Mouse (Mus musculus): ENCODE results near the gene Itgb2l. TPM values are rescaled to one million over a fixed set of nuclear protein-coding genes. Genes with fewer than 3 reads are reported as not detected.
A peak's percentile ranks its signal among the peaks of the same experiment; 100 is the strongest.

Gene Itgb2l
- polyA plus RNA-seq, 1 experiment from 2014 or later = 0.11 TPM

GRCm38 (mm10) chr16:96387685-96388371, 55.6 kb downstream of the Itgb2l start:
- Histone ChIP-seq H3K9me3 (ENCODE audit: control insufficient read depth, low read length) (no peaks in the 10 kb centered on the region), H3K36me3 (ENCODE audit: control insufficient read depth, insufficient read depth, low read length) (no peaks in the 10 kb centered on the region), H3K9ac (ENCODE audit: low read length) (no peak overlapping the region), H3K4me2 (ENCODE audit: low read depth, severe bottlenecking) (no peak overlapping the region), H3K4me1 (ENCODE audit: control insufficient read depth, insufficient read depth, low read length) (no peaks in the 10 kb centered on the region), H3K4me3 (ENCODE audit: low read depth, low read length) (no peak overlapping the region), H3K27me3 (ENCODE audit: control insufficient read depth, insufficient read depth, low read length) (no peaks in the 10 kb centered on the region), H3K27ac (replicated peaks; ENCODE audit: low read depth, low read length) (no peak overlapping the region)
- DNase-seq (ENCODE audit: low spot score) (no peak), ATAC-seq (ENCODE audit: insufficient number of reproducible peaks, low FRiP score, low TSS enrichment, low read depth) (no peak)
- 86% methylated on average over 6 of the region's 6 CpGs for WGBS

GRCm38 (mm10) chr16:96384741-96385140, 58.7 kb downstream of the Itgb2l start:
- ATAC-seq (ENCODE audit: insufficient number of reproducible peaks, low FRiP score, low TSS enrichment, low read depth) (no peak), DNase-seq (ENCODE audit: low spot score) (no peak)
- no peaks in the 10 kb centered on the region for H3K27me3 ChIP-seq (ENCODE audit: control insufficient read depth, insufficient read depth, low read length)
- no peak overlapping the region for H3K4me2 ChIP-seq (ENCODE audit: low read depth, severe bottlenecking)
- no peak overlapping the region for H3K9ac ChIP-seq (ENCODE audit: low read length)
- H3K4me1 ChIP-seq (ENCODE audit: control insufficient read depth, insufficient read depth, low read length) = no peaks in the 10 kb centered on the region
- H3K4me3 ChIP-seq (ENCODE audit: low read depth, low read length) = no peak overlapping the region
- no peaks in the 10 kb centered on the region for H3K9me3 ChIP-seq (ENCODE audit: control insufficient read depth, low read length)
- no peak overlapping the region for H3K27ac ChIP-seq (replicated peaks; ENCODE audit: low read depth, low read length)
- no peaks in the 10 kb centered on the region for H3K36me3 ChIP-seq (ENCODE audit: control insufficient read depth, insufficient read depth, low read length)

GRCm38 (mm10) chr16:96382496-96383181, 60.8 kb downstream of the Itgb2l start:
- no peaks in the 10 kb centered on the region for H3K9me3 ChIP-seq (ENCODE audit: control insufficient read depth, low read length)
- H3K4me2 ChIP-seq (ENCODE audit: low read depth, severe bottlenecking) = no peak overlapping the region
- no peak overlapping the region for H3K4me3 ChIP-seq (ENCODE audit: low read depth, low read length)
- H3K27me3 ChIP-seq (ENCODE audit: control insufficient read depth, insufficient read depth, low read length) = no peaks in the 10 kb centered on the region
- DNase-seq (ENCODE audit: low spot score) (no peak), ATAC-seq (ENCODE audit: insufficient number of reproducible peaks, low FRiP score, low TSS enrichment, low read depth) (no peak)
- no peaks in the 10 kb centered on the region for H3K36me3 ChIP-seq (ENCODE audit: control insufficient read depth, insufficient read depth, low read length)
- no peak overlapping the region for H3K9ac ChIP-seq (ENCODE audit: low read length)
- H3K27ac ChIP-seq (replicated peaks; ENCODE audit: low read depth, low read length) = no peak overlapping the region
- no peaks in the 10 kb centered on the region for H3K4me1 ChIP-seq (ENCODE audit: control insufficient read depth, insufficient read depth, low read length)
- 84% methylated on average over 5 of the region's 5 CpGs for WGBS

GRCm38 (mm10) chr16:96381435-96381834, 62.0 kb downstream of the Itgb2l start:
- Histone ChIP-seq H3K4me2 (ENCODE audit: low read depth, severe bottlenecking) (no peak overlapping the region), H3K27me3 (ENCODE audit: control insufficient read depth, insufficient read depth, low read length) (no peaks in the 10 kb centered on the region), H3K4me1 (ENCODE audit: control insufficient read depth, insufficient read depth, low read length) (no peaks in the 10 kb centered on the region), H3K9me3 (ENCODE audit: control insufficient read depth, low read length) (no peaks in the 10 kb centered on the region), H3K36me3 (ENCODE audit: control insufficient read depth, insufficient read depth, low read length) (no peaks in the 10 kb centered on the region), H3K27ac (replicated peaks; ENCODE audit: low read depth, low read length) (no peak overlapping the region), H3K9ac (ENCODE audit: low read length) (no peak overlapping the region), H3K4me3 (ENCODE audit: low read depth, low read length) (no peak overlapping the region)
- no peak for ATAC-seq (ENCODE audit: insufficient number of reproducible peaks, low FRiP score, low TSS enrichment, low read depth)
- 92% methylated on average over 12 of the region's 12 CpGs for WGBS
- no peak for DNase-seq (ENCODE audit: low spot score)

- WGBS = 86% methylated on average over 10 of the region's 10 CpGs
- H3K4me1 ChIP-seq (ENCODE audit: control insufficient read depth, insufficient read depth, low read length) = no peaks in the 10 kb centered on the region
- H3K27ac ChIP-seq (replicated peaks; ENCODE audit: low read depth, low read length) = no peak overlapping the region
- H3K9ac ChIP-seq (ENCODE audit: low read length) = no peak overlapping the region
- H3K4me3 ChIP-seq (ENCODE audit: low read depth, low read length) = no peak overlapping the region
- no peaks in the 10 kb centered on the region for H3K27me3 ChIP-seq (ENCODE audit: control insufficient read depth, insufficient read depth, low read length)
- no peak overlapping the region for H3K4me2 ChIP-seq (ENCODE audit: low read depth, severe bottlenecking)
- ATAC-seq (ENCODE audit: insufficient number of reproducible peaks, low FRiP score, low TSS enrichment, low read depth) (no peak), DNase-seq (ENCODE audit: low spot score) (no peak)
- no peaks in the 10 kb centered on the region for H3K9me3 ChIP-seq (ENCODE audit: control insufficient read depth, low read length)
- H3K36me3 ChIP-seq (ENCODE audit: control insufficient read depth, insufficient read depth, low read length) = no peaks in the 10 kb centered on the region
These were observed 65.3 kb downstream of the Itgb2l start for GRCm38 (mm10) chr16:96378111-96378510.

- no peaks in the 10 kb centered on the region for H3K9me3 ChIP-seq (ENCODE audit: control insufficient read depth, low read length)
- no peak overlapping the region for H3K4me3 ChIP-seq (ENCODE audit: low read depth, low read length)
- H3K4me2 ChIP-seq (ENCODE audit: low read depth, severe bottlenecking) = no peak overlapping the region
- 19% methylated on average over 7 of the region's 7 CpGs for WGBS
- no peaks in the 10 kb centered on the region for H3K27me3 ChIP-seq (ENCODE audit: control insufficient read depth, insufficient read depth, low read length)
- no peak for ATAC-seq (ENCODE audit: insufficient number of reproducible peaks, low FRiP score, low TSS enrichment, low read depth)
- H3K4me1 ChIP-seq (ENCODE audit: control insufficient read depth, insufficient read depth, low read length) = no peaks in the 10 kb centered on the region
- H3K9ac ChIP-seq (ENCODE audit: low read length) = no peak overlapping the region
- peak; percentile 67 for DNase-seq (ENCODE audit: low spot score)
- no peaks in the 10 kb centered on the region for H3K36me3 ChIP-seq (ENCODE audit: control insufficient read depth, insufficient read depth, low read length)
- no peak overlapping the region for H3K27ac ChIP-seq (replicated peaks; ENCODE audit: low read depth, low read length)
These were observed 67.1 kb downstream of the Itgb2l start for GRCm38 (mm10) chr16:96376342-96376741.

- DNase-seq (ENCODE audit: low spot score) = no peak
These were observed 67.9 kb downstream of the Itgb2l start for GRCm38 (mm10) chr16:96375538-96375937.

GRCm38 (mm10) chr16:96372752-96373118, 70.7 kb downstream of the Itgb2l start:
- no peak overlapping the region for H3K27ac ChIP-seq (replicated peaks; ENCODE audit: low read depth, low read length)
- no peak overlapping the region for H3K4me2 ChIP-seq (ENCODE audit: low read depth, severe bottlenecking)
- ATAC-seq (ENCODE audit: insufficient number of reproducible peaks, low FRiP score, low TSS enrichment, low read depth) (no peak), DNase-seq (ENCODE audit: low spot score) (no peak)
- H3K9me3 ChIP-seq (ENCODE audit: control insufficient read depth, low read length) = no peaks in the 10 kb centered on the region
- 72% methylated on average over 8 of the region's 8 CpGs for WGBS
- H3K36me3 ChIP-seq (ENCODE audit: control insufficient read depth, insufficient read depth, low read length) = no peaks in the 10 kb centered on the region
- H3K9ac ChIP-seq (ENCODE audit: low read length) = no peak overlapping the region
- no peak overlapping the region for H3K4me3 ChIP-seq (ENCODE audit: low read depth, low read length)
- H3K4me1 ChIP-seq (ENCODE audit: control insufficient read depth, insufficient read depth, low read length) = no peaks in the 10 kb centered on the region
- no peaks in the 10 kb centered on the region for H3K27me3 ChIP-seq (ENCODE audit: control insufficient read depth, insufficient read depth, low read length)

More at GRCm38 (mm10) chr16:96375538-96375937, 67.9 kb downstream of the Itgb2l start:
- WGBS = 90% methylated on average over 7 of the region's 7 CpGs
- no peak overlapping the region for H3K4me2 ChIP-seq (ENCODE audit: low read depth, severe bottlenecking)
- H3K36me3 ChIP-seq (ENCODE audit: control insufficient read depth, insufficient read depth, low read length) = no peaks in the 10 kb centered on the region
- no peaks in the 10 kb centered on the region for H3K27me3 ChIP-seq (ENCODE audit: control insufficient read depth, insufficient read depth, low read length)
- H3K4me1 ChIP-seq (ENCODE audit: control insufficient read depth, insufficient read depth, low read length) = no peaks in the 10 kb centered on the region
- H3K9me3 ChIP-seq (ENCODE audit: control insufficient read depth, low read length) = no peaks in the 10 kb centered on the region
- no peak overlapping the region for H3K9ac ChIP-seq (ENCODE audit: low read length)
- ATAC-seq (ENCODE audit: insufficient number of reproducible peaks, low FRiP score, low TSS enrichment, low read depth) = no peak
- no peak overlapping the region for H3K4me3 ChIP-seq (ENCODE audit: low read depth, low read length)
- H3K27ac ChIP-seq (replicated peaks; ENCODE audit: low read depth, low read length) = no peak overlapping the region
